Mouse (Mus musculus): Measurements from ENCODE around the gene Kif26b.
A peak's percentile ranks its signal among the peaks of the same experiment; 100 is the strongest.

Kif26b gene

DNA sequence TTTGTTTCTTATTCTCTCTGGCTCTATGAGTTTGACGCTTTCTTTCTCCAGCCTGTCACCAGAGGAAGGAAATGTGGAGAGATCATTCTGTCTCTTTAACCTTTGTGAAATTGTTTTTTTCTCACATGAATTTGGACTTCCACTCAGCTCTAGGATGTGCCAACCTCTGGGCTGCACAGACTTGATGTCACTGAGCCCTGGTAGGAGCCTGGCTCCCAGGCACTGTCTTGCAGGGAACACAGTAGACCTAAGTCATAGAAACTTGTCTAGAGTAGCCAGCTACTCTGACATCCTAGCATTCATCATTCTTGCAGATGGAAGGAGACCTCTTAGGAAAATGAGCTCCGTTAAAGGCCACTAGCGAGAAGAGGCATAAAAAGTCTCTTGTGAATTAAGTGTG lies 298.3 kb downstream of the Kif26b start:
- ATAC-seq (ENCODE audit: insufficient number of reproducible peaks, low FRiP score, low TSS enrichment) = no peak

DNA sequence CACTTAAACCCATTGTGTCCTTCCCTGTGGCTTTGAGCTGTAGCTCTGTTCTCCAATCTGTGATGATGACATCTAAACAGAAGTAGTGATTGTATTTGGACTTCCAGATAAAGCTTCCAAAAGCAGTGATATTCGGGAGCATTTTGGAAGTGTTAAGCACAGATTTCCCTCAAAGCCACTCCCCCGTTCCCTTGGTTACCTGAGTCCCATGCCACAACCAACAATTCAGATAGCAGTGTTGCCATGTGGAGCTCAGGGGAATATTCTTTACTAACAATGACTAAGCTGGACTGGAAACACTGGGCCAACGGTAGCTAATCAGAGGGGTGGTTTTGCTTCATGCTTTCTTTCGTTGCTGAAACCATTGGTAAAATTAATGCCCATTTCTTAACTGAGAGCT lies 300.5 kb downstream of the Kif26b start:
- no peak for ATAC-seq (ENCODE audit: insufficient number of reproducible peaks, low FRiP score, low TSS enrichment)

DNA sequence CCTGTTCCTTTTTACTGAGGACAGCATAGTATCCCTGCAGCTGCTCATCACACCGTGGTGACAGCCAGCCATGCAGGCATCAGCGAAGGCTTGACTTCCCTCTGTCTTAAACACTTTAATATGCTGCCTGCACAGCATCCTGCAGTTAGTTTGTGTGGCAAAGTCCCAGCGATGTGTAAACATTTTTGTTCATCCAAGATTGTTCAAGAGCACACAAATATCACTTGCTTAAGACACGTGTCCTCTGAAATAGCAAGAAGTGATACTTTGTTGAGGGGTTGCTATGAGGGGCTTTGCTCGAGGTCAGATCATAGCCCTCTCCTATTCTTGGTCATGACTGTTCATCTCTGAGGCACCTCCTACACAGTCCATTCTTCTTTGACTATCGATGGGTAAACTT lies 303.6 kb downstream of the Kif26b start:
- no peak for ATAC-seq (ENCODE audit: insufficient number of reproducible peaks, low FRiP score, low TSS enrichment)

DNA sequence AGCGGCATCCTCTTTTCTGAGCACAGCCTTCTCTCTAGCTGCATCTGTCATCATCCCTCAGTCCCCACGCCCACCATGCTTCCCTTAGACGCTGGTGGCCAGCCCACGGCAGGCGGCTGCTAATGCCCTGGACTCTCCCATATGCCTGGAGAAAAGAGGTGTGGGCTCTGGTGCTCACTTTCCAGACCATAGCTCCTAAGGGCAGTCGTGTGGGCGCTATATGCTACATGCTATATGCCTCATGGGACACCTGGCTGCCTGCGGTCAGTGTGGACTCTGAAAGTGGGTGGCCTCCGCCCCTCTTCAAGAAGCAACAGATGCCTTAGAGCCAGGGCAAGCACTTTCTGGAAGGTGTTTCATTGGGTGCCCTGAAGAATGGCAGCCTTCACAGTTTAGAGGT lies 306.9 kb downstream of the Kif26b start:
- ATAC-seq (ENCODE audit: insufficient number of reproducible peaks, low FRiP score, low TSS enrichment) = no peak

DNA sequence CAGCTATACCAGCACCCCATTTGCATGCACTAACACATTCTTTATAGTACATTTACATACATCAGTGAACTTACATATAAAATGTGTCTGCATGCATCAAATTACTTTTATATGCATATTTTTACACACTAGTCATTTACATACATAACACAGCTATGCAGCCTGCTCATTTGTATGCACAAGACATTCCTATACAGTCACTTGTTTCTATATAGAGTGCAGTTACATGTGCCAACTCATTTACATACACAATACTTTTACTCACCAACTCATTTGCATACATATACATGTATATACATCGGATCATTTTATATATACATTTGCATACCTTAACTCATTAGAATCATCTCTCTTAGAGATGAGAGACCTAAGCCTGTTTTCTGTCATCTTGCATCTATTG lies 308.1 kb downstream of the Kif26b start:
- no peak for ATAC-seq (ENCODE audit: insufficient number of reproducible peaks, low FRiP score, low TSS enrichment)

DNA sequence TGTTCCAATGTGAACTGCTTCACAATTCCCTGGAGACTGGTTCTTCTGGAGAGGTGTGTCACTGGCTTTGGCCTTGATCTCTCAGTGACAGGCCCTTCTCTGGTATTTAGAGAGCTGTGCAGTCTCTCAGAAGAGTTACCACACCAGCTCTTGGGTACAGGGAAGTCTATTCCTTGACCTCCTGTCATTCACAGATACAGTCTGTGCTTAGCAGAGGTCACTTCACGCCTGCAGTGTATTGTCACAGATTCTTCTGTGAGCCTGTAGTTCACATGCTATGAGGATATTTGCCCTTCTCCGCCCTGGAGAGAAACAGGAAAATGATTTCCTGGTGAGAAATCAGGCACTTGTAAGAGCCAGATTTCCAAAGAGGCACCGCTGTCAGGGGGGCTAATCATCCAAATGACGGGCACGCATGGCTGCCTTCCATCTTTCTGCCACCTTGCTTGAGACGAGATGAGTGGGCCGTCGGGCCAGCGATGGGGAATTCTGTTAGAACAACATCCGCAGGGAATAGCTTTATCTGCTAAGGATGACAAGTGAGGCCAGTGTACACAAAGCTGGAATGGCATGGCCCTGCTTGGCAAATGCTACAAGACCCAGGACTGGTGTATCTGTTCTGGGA lies 309.9 kb downstream of the Kif26b start:
- ATAC-seq (ENCODE audit: insufficient number of reproducible peaks, low FRiP score, low TSS enrichment) = no peak

DNA sequence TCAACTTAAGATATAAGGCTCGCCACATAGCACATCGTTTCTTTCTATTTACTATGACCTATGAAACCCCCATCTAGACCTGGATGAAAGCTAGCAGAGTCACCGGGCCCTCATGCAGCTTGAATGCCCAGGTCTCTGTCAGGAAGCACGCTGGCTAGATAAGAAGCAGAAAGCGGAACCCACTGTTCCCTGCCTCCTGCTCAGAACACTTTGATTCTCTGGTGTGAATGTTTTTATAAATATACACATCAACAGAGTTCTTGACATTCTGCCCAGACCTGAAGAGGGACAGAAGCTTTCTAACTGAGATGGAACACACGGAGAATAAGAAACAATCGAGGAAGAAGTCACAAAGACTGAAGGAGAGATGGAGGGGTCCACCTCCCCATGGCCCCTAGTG lies 311.4 kb downstream of the Kif26b start:
- no peak for ATAC-seq (ENCODE audit: insufficient number of reproducible peaks, low FRiP score, low TSS enrichment)

DNA sequence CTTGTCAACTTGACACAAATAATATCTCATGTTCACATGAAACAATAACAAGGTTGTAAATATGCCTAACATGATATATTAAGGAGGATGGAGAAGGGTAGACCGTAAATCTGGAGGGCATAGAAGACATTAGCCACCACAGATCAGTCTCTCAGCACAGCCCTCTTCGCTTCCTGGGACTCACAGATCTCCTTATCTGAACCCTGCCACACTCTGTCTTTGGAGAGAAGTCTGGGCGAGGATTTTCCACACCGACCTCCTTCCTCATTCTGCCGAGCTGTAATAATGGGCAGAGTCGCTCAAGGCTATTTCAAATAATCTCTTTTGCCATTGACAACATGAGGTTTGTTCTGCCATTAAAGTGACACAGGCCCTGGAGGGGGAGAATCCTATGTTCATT lies 315.9 kb downstream of the Kif26b start:
- ATAC-seq (ENCODE audit: insufficient number of reproducible peaks, low FRiP score, low TSS enrichment) = no peak

DNA sequence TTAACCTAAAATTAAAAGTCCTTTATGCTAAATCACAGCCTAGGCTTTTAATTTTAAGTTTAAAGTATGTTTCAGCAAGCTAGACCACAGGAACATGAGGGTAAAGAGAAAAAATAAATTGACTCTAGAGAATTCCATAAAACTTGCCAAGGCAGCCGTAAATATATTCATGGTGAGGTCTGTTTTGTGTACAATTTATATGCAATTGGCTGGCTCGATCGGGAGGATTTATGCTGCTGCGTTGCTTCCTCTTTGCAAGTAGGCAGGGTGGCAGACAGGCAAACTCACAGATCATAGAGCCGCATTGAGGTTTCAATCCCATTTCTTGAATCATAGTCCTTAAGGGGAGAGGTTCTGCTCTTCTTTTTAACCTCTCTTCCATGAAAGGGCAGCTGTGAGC lies 318.6 kb downstream of the Kif26b start:
- no peak for ATAC-seq (ENCODE audit: insufficient number of reproducible peaks, low FRiP score, low TSS enrichment)

DNA sequence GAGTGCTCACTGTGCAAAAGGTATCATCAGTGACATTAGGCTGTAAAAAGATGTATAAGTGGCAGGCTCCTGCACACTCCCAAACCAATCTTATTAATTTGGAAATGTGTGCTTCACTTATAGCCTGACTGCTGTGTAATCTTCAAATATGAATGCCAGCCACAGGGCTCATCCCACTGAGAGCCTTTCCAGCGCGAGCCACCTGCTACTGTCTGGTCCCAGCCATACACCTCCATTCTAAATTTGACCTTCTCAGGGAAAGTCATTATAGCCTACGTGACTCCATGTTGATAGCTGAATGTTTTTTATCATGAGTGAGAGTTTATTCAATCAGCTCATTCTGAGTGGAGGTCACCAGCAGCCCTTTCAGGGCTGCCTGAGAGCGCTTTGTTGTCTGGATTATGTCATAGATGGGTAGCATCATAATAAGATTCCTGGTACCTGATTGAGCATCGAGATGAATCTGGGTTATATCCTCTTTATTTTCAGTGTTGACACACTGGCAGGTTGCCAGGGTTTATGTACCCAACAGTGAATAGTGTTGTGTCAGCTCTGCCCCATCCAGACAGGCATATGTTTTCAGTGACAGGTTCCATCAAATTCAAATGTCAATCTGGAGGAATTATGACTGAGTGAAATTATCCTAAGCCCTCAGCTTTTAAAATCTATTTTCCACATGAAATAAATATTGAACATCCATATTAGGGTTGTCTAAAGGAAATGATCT lies 319.6 kb downstream of the Kif26b start:
- ATAC-seq (ENCODE audit: insufficient number of reproducible peaks, low FRiP score, low TSS enrichment) = 0 out of 2 replicates have a peak, but pooled peaks have one; percentile 49

DNA sequence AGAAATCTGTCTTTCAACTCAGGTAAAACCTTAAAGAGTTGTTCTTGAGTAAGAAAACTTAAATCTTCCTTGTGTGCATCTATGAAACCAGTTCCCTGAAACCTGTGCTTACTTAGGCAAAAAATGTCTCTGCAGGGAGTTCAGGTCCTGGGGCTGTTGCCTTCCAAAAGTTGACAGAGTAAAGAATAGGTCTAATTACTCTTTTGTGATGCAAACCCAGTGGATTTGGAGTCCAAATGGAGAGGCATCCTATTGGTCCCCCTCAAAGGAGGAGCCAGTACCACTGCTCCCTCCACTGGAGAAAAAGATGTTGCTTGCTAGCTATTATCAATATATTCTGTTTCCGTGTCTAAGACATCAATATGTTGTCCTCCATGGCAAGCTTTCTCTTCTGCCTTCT lies 321.6 kb downstream of the Kif26b start:
- no peak for ATAC-seq (ENCODE audit: insufficient number of reproducible peaks, low FRiP score, low TSS enrichment)

DNA sequence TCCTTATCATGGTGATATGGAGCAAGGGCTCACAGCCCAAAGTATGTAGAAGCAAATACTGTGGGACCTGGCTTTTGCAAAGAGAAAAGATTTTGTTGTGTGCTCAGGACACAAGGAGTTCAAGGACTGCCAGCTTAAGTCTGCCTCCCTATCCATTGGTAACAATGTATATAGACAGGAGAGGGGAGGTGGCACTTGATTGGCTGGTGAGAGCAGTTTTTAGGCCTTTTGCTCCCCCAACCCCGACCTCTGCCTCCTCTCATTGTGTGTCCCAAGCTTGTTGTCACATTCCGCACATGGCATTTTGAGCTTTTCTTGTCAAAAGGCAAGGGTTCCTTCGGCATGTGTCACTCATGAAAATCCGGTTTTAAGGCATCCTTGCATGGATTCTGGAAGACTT lies 326.0 kb downstream of the Kif26b start:
- no peak for ATAC-seq (ENCODE audit: insufficient number of reproducible peaks, low FRiP score, low TSS enrichment)

DNA sequence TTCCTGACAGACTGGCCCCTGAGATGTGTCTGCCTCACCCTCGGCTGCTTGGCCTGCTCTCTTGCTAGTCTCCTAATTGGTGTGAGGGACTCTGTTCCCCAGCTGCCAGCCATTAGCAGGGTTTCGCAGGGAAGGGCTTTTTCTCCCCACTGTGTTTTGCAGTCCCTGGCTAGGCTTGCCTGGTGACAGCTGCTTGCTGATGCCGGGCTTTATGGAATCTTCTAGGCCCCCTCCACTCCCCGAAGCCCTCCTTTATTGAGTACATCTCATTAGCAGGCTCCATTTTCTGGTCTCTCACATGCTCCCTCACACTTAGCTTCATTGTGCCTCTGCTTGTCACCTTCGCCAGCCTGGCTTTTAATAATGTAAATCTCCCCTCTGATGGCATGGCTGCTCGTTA lies 327.0 kb downstream of the Kif26b start:
- no peak for ATAC-seq (ENCODE audit: insufficient number of reproducible peaks, low FRiP score, low TSS enrichment)

DNA sequence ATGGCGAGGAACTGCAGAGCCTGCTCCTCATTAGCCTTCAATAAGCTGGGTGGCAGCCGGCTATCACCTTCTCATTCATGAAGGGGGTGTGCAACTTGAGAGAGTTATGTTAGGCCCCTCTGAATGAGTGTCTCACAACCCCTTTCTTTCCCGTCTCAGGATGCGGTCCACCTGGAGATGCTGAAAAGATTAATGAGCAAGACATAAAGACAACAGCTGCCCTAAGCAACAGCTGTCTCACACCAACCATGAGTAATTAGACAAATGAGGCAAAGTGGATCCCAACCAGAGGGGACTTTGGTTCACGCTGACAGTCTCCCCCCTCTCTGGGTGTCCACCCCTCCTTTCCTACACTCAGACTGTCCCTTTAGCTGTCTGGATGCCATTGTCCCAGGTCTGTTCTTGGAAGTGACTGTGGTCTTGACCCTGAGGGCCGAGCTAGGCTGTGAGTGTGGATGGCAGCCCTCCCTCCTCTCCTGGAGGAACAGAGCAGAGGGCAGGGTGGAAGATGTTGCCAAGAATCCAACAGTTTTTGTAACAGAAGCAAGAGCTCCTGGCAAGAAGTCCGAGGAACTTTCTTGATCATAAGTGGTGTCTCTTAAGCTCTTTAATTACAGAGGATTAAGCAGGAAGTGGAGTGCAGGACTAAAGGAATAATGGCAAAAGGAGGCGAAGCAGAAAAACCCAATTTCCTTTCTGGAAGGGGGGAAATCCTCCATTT lies 331.9 kb downstream of the Kif26b start:
- no peak for ATAC-seq (ENCODE audit: insufficient number of reproducible peaks, low FRiP score, low TSS enrichment)

DNA sequence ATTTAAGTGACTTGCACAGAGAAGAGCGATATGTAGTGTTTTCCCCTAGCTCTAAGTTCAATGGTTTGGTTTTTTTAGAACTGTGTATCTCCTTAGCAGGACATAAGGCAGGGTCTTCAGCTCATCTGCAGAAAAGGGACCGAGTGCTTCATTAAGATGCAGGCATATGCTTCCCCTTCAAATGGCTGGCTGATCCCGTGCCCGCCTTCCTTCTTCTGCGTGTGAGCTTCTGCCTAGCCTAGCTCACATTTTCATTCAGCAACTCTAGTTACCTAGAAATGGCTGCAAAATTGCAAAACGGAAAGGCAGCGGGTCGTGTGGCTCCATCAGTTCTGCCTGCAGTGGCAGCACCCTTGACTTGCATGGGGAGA lies 332.5 kb downstream of the Kif26b start:
- no peak for ATAC-seq (ENCODE audit: insufficient number of reproducible peaks, low FRiP score, low TSS enrichment)

DNA sequence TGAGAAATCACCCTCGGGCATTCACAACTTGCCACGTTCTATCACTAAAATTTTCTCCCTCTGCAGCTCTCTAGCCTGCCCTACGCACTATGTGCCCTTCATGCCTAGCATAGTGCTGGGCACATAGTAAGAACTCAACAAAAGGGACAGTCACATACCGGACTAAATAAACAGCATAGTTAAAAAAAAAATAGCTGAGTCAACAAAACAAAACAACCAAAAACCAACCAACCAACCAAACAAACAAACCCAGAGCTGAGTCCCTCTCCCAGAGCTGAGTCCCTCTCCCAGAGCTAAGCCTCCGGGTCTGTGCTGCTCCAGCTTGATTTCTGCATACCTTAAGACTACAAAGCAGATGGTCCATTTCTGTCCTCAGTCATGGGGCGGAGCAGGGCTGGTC lies 334.8 kb downstream of the Kif26b start:
- no peak for ATAC-seq (ENCODE audit: insufficient number of reproducible peaks, low FRiP score, low TSS enrichment)

DNA sequence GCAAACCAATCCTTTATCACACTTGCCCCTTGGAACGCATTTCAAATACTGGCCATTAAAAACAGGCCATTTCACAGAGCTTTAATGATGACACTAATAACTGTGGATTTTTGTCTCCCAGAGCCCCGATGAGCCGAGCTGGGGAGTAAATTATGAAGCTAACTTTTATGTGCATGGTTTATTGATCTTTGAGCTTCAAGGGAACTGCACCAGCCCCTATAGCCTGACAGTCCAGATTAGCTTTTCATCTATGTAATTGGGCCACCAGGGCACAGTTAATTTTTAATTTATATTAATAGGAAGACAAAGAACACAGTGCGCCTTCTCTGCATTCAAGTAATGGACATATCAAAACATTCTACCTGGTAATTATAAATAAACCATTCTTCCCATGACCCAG lies 335.4 kb downstream of the Kif26b start:
- ATAC-seq (ENCODE audit: insufficient number of reproducible peaks, low FRiP score, low TSS enrichment) = no peak

DNA sequence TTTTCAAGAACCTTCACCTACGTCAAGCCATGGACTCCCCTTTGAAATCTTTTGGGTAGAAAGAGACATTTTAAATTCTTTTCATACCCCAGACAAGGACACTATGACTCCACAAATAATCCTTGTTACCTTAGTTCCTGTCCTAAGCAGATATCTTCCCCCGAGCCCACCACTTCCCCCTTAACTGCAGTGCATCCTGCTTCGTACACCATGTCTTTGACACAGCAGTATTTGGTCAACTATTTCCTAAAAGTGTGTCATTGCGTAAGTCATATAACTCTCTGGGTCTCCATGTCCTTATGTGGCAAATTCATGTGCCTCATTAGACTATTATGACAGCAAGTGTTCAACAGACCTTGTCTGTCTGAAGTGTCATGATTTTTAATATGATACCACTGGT lies 337.8 kb downstream of the Kif26b start:
- ATAC-seq (ENCODE audit: insufficient number of reproducible peaks, low FRiP score, low TSS enrichment) = no peak

DNA sequence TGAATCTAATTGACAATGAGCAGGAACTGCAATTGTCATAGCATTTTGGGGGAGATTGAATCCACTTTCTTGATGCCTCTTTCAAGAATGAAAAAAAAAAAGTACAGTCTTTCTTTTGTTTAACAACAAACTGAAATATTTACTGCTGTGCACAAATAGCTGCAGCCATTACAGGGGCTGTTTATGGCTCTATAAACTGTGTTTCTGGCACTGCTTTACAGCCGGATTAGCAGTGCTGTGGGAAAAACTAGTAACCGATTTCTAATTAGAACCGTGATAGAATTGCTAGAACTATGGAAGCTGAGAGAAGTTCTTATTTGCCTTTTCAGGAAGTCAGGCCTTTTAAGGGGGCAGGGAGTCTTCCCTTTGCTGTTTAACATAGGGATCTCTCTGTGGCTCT lies 342.1 kb downstream of the Kif26b start:
- no peak for ATAC-seq (ENCODE audit: insufficient number of reproducible peaks, low FRiP score, low TSS enrichment)

DNA sequence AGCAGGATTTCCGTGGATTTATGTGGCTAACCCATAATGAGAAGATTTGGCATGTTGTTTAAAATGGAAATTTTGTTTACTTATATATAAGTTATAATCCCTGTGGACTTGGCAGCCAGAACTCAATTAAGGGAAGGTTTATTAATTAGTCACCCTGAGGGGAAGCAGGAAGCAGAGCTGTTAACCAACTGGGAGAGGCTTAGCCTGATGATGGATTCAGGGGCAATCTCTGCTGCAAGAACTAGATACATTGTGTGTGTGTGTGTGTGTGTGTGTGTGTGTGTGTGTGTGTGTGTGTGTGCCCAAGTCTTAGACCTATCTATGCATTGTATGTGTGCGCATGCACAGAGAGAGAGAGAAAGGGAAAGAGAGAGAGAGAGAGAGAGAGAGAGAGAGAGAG lies 348.0 kb downstream of the Kif26b start:
- ATAC-seq (ENCODE audit: insufficient number of reproducible peaks, low FRiP score, low TSS enrichment) = no peak

DNA sequence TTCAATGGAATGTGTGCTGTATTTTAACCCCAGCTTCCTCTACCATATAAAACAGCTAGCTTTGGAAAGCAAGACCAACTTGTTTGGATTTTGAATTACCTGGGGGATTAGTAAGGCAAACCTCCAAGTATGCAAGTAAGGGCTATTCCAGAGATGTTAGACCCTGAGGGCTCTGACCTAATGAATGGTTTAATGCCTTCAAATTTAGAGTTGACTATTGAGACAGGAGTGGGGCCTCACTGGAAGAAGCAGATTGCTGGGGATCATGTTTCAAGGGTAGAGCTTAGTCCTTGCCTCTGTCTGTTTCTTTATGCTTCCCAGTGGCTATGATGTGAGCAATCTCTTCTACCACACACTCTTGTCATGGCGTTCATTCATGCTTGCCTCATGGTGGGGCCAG lies 349.8 kb downstream of the Kif26b start:
- no peak for ATAC-seq (ENCODE audit: insufficient number of reproducible peaks, low FRiP score, low TSS enrichment)

DNA sequence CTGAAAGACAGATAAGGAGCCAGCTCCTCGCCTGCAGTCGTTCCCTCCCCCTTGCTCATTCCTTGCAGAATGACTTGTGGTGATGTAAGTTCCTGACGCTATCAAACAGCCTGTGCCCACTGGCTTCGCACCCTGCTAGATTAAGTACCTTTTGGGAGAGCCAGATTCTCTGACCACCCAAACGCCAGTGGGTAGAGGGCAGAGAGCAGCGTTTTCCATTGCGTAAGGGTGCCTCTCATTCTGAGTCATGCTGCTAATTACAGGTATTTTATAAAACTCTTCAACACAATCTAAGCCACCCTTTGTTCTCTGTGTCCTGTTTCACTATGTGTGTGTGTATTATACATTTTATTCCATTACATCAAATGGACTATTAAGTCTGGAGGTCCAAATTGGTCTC lies 352.0 kb downstream of the Kif26b start:
- no peak for ATAC-seq (ENCODE audit: insufficient number of reproducible peaks, low FRiP score, low TSS enrichment)

All from cerebellum, adult (tissue).